Mouse (Mus musculus) heart, adult 11 months (tissue): ENCODE measurements at regions not wholly inside any gene's neighbourhood (a gene's known extent, or its start where the extent isn't known, plus 50 kb on each side); places are given as distances from the start of the nearest gene placed in this dataset.
"Not testable (repeated sequence)": the region's sequence is repeated elsewhere in the genome, so short reads cannot be mapped to it uniquely, and the experiment has no call there.

ENCODE experiments used
- DNase-seq: peaks from one replicate; pipeline ENCODE4 v3.0.0; 2022

DNA sequence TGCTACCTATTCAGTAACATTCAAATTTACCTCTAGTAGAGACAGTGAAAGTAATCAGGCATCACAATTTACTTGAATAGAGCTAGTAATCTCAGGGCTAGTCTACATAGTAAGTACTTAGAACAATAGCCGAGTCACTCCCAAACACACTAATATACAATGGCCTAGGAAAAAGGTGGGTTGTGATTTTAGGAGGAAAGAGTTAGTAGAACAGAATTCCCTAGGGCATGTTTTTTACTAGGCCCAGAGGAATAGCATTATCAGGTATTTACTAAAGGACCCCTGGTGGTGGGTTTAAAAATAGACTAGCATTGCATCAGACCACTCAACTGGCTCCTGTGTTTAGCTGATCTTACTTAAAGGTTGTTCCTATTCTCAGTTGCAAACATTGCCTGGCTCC, 535.8 kb downstream of the Mat2b start:
- not testable (repeated sequence) for DNase-seq

DNA sequence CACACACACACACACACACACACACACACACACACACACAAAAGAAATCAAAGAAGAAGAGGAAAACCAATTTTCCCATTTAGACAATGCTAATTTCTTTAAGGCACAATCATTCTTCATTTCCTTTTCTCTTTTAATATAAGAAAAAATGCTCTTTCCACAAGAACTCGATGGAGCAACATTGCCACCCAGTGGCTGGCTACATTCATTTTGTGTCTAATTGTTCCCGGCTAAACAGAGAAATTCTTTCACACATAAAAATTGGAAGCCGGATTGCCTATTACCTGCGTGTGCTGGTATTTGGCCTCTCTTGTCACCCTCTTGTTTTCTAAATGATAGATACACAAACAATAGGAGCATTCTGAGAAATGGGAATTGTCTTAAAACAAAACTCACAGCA, 545.7 kb downstream of the Mat2b start:
- no peak for DNase-seq

DNA sequence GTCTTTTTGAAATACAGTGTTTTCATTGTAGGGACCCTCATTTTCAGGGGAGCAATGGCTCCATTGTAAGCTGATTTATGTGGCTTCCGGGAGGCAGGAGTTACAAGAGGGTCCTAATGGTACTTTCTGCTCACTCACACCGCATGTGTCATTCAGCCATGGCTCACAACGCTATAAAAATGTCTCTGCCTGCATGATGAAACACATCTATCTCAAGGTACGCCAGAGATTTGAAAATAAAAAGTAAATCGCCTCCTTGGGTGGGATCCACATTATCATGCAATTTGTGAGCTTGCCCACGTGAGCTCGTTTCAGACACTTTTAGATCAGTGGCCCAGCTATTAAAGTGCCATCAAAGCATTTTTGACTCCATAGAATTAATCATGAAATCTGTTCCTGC, 557.2 kb downstream of the Mat2b start:
- DNase-seq: no peak

DNA sequence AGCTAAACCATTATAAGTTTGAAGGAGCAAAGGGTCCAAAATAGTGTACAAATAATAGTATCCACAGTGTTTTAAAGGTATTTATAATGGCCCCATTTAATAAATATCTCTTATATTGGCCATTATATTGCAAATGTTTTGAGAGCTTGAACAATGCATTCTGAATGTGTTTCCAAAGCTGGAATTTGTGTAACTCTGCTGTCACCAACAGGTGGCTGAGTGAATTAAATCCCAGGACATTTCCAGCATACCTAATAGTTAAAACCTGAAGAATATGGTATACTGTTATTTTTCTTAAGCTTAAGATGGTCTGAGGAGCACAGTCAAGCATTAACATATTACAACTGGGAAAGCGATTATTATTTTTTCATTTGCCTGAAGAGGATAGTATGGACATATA, 592.4 kb downstream of the Mat2b start:
- no peak for DNase-seq

DNA sequence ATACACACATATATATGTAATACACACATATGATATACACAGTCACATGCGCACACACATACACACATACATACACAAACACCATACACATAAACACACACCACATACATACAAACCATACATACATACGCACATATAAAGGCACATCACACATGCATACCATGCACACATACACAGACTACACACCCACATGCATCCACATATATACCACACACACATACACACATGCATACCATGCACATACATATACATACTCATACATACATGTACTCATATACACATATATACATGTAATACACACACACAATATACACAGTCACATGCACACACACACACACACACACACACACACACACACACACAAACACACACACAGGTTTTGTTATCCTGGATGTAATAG, 620.7 kb downstream of the Mat2b start:
- DNase-seq: no peak

DNA sequence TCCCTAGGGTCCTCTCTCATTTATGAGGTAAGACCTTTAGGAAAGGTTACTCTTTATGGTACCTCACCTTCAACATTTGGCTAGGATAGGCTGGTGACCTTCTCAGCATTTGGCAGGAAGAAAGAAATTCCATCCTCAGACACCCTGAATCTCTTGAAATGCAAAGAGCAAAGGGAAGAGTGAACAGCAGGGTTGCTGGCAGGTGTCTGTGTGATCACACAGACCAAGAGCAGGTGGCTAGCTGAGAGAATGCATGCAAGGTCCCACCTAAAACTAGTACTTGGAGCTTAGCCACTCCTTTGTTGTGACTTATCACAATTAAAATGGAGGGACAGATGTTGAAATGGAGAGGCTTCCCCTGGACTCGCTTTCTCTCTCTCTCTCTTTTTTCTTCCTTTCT, 644.5 kb downstream of the Mat2b start:
- DNase-seq: no peak

DNA sequence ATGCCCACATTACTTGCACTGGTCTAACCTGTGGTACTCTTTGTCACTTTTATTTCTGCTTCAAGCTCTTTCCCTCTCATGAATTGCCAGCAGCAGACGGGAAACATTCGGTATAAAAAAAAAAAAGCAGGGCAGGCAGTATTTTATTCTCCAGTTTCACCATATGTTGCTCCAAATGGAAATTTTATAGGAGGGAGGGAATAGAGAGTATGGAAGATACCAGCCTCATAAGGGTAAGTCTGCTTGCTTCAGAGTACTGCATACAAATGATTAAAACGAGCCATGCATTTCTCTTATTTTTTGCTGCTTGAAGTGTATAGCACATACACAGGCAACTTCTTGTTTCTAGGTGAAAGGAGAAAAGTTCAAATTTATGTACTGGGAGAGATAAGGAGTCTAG, 667.5 kb downstream of the Mat2b start:
- DNase-seq: no peak

DNA sequence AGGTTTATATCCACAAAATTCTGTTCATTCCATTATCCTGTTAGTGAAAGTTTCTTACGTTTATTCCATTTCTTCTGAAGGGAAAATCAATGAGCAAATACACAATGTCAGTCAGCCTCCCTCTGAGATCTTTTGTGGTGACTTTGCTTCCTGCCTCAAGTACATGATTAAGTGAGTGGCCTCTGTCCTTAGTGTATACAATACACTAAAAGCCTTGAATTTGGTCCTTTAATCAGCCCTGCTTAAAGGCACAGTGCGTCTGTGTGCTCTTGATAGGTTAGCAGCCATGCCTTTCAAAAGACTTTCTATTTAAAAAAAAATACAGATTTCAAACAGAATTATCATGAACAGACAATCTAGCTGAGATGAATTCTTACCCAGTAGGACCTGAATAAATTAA, 695.5 kb downstream of the Mat2b start:
- no peak for DNase-seq

DNA sequence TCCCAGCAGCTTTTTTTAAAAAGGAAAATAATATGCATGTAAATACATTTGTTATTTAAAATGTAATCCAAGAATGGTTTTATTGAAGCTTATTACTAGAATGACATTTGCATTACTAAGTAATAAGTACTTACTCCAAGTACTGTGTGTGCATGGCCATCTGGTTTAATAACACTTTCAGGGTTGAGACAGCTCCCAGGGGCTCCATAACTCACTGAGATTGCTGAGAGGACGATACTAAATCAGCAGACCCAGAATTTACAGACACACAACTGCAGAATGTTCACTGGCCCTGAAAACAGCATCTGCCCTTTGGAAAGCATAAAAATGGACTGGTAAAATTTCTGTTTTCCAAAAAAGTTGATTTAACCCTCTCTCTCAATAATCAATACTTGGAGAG, 696.4 kb downstream of the Mat2b start:
- DNase-seq: no peak

DNA sequence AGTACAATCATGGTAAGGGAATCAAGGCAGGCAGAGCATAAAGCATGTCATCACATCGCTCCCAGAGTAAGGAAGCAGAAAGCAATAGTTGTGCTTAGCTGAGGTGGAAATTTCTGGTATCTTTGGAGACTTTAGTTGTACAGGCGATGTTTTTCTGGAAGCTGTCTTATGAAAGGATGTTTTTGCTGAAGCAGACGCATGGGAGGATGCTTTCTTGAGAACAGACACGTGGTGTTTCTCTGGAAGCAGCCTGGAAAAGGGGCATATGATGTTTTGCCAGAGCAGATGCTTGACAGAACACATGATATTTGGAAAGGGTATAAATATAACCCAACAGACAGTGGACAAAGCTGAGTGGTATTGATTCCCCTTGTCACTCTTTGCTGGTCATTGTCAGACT, 722.4 kb downstream of the Mat2b start:
- DNase-seq: no peak

DNA sequence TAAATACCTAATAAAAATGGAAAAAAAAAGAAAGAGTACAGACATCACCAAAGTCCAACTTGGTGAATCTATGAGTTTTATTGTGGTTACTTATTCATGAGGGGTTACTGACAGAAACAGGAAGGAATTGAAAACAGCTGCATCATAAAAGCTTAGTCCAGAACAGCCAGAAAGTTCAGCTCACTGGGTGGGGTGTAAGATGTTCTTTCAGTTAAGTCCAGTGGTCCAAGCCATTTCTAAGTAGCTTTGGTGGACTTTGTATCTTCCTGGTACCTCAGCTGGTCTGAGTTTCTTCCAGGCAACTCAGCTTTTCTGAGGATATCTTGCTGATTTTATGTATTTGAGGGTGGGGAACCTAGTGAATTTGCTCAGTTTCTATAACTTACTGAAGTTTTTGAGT, 731.3 kb downstream of the Mat2b start:
- no peak for DNase-seq

DNA sequence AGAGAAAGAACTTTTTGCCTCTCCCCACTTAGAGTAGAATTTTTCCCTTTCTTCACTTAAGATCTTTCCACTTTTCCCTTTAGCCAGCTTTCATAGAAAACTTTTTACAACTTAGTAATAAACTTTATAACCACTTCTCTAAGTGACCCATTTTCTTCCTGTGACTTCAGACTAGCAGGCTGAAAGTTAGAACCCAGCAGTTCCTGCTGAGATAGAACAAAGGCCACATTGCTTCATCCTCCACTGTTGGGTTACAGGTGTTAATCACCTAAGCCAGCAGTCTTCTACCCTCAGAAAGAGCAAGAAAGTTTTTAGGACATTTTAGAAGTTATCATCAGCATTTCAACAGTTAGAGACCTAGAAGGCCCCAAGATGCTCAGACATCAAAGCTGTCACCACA, 740.6 kb downstream of the Mat2b start:
- no peak for DNase-seq

DNA sequence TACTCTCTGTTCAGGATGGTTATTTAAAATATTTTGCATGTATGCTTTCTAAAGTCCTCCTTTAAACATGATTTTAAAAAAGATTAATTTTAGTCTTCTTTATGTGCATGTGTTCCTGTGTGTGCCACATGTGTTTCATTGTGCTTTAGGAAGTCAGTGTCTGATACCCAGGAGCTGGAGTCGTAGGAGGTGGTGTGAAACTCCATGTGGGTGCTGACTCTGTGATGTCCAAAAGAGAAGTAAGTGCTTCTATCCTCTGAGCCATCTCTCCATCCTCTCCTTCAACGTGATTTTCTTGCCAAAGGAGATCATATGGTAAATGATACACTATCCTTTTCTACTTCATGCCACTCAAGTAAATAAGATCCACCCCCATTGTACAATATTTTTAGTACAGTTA, 750.8 kb downstream of the Mat2b start:
- no peak for DNase-seq

DNA sequence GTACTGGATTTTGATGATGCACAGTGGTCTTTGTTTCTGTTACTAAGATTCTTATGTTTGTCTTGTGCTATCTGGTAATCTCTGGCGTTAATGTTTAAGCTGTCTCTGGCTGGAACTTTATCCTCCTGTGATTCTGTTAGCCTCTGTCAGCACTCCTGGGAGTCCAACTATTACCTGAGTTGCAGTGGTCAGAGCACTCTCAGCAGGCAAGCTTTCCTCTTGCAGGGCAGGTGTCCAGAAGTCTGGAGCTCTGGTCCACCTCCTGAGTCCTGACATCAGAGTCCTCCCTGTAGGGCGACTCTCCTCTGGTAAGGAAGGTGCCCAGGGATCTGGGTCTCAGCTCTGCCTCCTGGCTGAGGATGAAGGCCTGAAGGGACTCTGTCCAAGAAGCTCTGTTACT, 760.8 kb downstream of the Mat2b start:
- DNase-seq: peak; percentile 34

DNA sequence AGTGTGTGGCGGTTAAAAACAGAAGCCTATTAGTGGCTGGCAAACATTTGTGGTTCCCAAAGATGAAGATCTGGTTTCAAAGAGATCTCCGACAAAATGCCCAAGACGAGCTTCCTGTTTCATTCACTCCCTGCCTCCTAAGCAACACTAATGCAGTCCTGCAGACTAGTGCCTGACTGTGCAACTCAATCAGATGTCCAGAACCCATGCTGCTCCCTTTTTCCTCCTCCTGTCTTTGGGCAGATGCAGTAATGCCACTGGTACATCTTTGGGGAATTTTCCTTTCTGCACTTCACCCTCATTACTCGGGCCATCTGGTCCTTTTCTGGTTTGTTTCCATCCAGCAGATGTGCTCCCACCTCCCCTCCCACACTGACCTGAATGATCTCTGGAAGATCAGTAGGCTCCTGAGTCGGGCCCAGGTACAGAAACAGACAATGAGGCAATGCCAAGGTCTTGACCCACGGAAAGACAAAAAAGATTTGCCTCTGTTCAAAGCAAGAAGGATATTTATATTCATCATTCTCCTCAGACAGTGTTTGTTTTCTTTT, 771.0 kb downstream of the Mat2b start:
- peak; percentile 35 for DNase-seq

DNA sequence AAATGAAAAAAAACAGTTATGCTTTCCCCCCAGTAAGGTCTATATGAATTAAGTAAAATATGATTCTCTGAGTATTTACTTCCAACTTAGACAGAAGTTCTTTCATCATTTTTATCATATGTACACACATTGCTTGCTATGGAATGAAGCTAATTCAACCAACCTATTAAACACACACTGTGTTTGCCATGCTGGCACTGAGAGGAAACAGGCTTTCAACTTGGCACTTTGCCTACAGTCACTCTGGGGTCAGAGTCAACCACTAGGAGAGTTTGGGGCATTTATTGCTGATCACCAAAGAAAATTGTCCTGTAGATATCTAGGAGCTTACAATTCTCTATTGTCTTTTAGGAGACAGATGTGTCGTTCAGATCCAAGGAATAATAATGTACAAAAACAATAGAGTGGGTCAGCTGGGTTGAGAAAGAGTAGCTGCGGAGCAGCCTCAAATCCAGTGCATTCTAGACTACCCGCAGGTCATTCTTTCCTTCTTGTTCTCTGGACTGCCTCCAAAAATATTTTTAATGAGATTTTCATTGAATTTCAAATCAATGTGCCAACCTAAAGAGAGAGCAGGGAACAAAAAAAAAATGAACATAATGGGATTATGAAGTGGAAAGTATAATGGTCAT, 777.2 kb downstream of the Mat2b start:
- no peak for DNase-seq

DNA sequence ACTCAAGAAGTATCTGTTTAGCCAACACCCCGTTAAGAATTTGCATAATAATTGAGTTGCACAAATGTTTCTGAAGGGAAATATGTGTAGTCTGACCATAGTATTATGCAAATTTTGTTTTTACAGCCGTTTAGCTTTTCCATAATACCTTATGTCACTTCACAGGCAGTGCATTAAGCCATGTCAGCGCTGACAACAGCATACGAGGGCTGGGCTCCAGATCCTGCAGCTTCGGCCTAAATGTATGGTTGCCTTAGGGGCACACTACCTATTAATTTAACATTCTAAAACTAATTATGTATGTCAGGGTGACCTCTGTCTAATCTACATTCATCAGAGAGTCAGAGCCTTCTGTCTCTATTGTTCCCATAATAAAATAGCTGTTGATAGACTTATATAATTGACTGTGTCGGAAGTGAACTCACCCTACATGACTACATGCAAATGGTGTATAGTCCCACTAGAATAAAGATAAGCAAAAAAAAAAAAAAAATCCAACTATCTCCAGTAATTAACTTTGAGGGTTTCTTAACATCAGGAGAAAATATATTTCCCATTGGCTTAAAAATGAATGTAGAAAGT, 795.3 kb downstream of the Mat2b start:
- no peak for DNase-seq

DNA sequence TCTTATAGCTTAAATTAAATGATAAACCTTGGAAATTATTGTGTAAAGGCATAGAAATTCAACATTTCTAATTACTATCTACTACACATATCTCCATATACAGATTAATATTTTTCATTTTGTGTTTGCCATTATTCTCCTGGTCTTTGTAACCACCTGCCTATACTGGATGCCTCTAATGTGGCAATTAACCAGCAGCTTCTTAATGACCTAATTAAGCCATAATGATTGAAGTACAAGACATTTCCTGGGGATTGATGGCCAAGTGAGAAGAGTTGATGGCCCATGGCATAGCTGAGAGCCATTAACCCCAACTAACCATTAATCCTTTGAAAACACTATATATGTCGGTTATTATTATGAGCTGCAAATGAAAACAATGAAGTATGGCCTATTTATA, 811.7 kb downstream of the Mat2b start:
- no peak for DNase-seq

DNA sequence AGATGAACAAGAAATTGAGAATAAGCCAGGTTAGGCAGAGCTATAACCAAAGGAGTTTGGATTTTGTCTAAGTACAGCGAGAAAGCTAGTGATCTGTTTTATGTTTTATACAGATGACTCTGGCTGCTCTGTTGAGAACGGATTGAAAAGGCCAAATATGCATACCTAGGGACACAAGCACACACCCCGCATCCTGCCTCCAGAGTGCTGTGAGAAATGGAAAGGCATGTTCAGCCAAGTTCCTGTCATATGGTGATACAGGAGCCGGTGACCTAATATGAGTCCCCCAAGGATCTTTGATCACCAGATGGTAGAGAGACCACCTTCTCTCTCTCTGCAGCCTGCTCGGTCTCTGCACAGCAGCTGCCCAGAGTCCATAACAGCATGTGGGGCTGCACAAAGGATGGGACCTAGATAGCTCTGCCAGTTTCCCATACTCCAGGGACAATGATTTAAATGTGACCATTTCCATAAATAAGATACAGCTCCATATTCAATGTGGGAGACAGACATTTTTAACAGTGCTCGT, 826.5 kb downstream of the Mat2b start:
- DNase-seq: no peak
